24 mouse cellular contexts compared by ENCODE assay signal in genomic region chr4:87957852-87958251, GRCm38 (mm10).
DNase-seq lines count a peak whose midpoint lies in the region; ATAC-seq and TF ChIP-seq lines count a peak whose summit lies in the region.
"Had no signal": no experiment of that assay in that cellular context is flagged by ENCODE, and none has a peak within 500 bp of the region (broad histone marks: within the 10 kb centered on the region; RNA-seq: fewer than 3 reads in every experiment).

No protein-coding gene starts in this region.

- DNase-seq in liver, embryonic 14.5 days (ENCODE audit: low read depth in 3 of 3, low spot score in 3 of 3): no peak
- no peak for DNase-seq in liver, postnatal 0 days
- DNase-seq in MEL (ENCODE audit: low read depth, low spot score): peak; percentile 23
- DNase-seq in cerebellum, adult 9-11 months: no peak
- DNase-seq in urinary bladder, postnatal 14 days (ENCODE audit: low spot score): no peak
- DNase-seq: adrenal gland, adult 8-10 months; adrenal gland, postnatal 14 days; adrenal gland, postnatal 36 days; cerebellum, adult 11-12 months; cerebellum, adult 2 months; cerebellum, adult 9-10 months; cerebellum, postnatal 14 days; cerebellum, postnatal 36 days; embryo, embryonic 11 days had no signal

- no peaks in the 10 kb centered on the region for H3K9me3 ChIP-seq in liver, embryonic 14.5 days (ENCODE audit: control insufficient read depth, low read length)
- H3K9me3 ChIP-seq in liver, postnatal 0 days (ENCODE audit: low read length): no peaks in the 10 kb centered on the region
- no peaks in the 10 kb centered on the region for H3K9me3 ChIP-seq in MEL (replicated peaks; ENCODE audit: insufficient read depth, low read length)
- H3K9me3 ChIP-seq: embryonic facial prominence, embryonic 13.5 days; embryonic facial prominence, embryonic 15.5 days; forebrain, embryonic 10.5 days; forebrain, embryonic 12.5 days had no signal

- H3K4me2 ChIP-seq in liver, embryonic 14.5 days (ENCODE audit: low read depth): no peak overlapping the region
- no peak overlapping the region for H3K4me2 ChIP-seq in liver, postnatal 0 days (ENCODE audit: low read depth, low read length)
- H3K4me2 ChIP-seq: embryonic facial prominence, embryonic 13.5 days; embryonic facial prominence, embryonic 15.5 days; forebrain, embryonic 12.5 days had no signal

- H3K27ac ChIP-seq in liver, embryonic 14.5 days: no peak overlapping the region
- H3K27ac ChIP-seq in liver, postnatal 0 days (ENCODE audit: low read depth): no peak overlapping the region
- H3K27ac ChIP-seq in MEL (ENCODE audit: control insufficient read depth, low read depth, low read length): no peak overlapping the region
- H3K27ac ChIP-seq: embryonic facial prominence, embryonic 13.5 days; embryonic facial prominence, embryonic 15.5 days; forebrain, embryonic 10.5 days; forebrain, embryonic 12.5 days had no signal

- no peaks in the 10 kb centered on the region for H3K36me3 ChIP-seq in liver, embryonic 14.5 days (replicated peaks; ENCODE audit: control insufficient read depth, insufficient read depth, low read depth)
- H3K36me3 ChIP-seq in liver, postnatal 0 days (replicated peaks; ENCODE audit: insufficient read depth, low read length): no peaks in the 10 kb centered on the region
- H3K36me3 ChIP-seq in MEL (ENCODE audit: control insufficient read depth in 1 of 2, insufficient read depth in 2 of 2, low read length in 2 of 2): peaks cover 0 to 9% of the 10 kb centered on the region in 2 experiments; a peak in 2 of 4 replicates
- H3K36me3 ChIP-seq: embryonic facial prominence, embryonic 13.5 days; embryonic facial prominence, embryonic 15.5 days; forebrain, embryonic 10.5 days; forebrain, embryonic 12.5 days had no signal

- no peaks in the 10 kb centered on the region for H3K27me3 ChIP-seq in liver, embryonic 14.5 days (ENCODE audit: control insufficient read depth, insufficient read depth, low read length)
- no peaks in the 10 kb centered on the region for H3K27me3 ChIP-seq in liver, postnatal 0 days (ENCODE audit: insufficient read depth, low read length)
- H3K27me3 ChIP-seq in MEL (ENCODE audit: control insufficient read depth in 1 of 2, insufficient read depth in 2 of 2, low read length in 2 of 2): no peaks in the 10 kb centered on the region
- H3K27me3 ChIP-seq: embryonic facial prominence, embryonic 13.5 days; embryonic facial prominence, embryonic 15.5 days; forebrain, embryonic 12.5 days; Patski had no signal

- no peak for TF ChIP-seq RAD21 in MEL (IDR thresholded peaks at IDR 0.05; ENCODE audit: low read depth, low read length)

- no peaks in the 10 kb centered on the region for H3K4me1 ChIP-seq in liver, embryonic 14.5 days (replicated peaks; ENCODE audit: control insufficient read depth in 2 of 2, insufficient read depth in 2 of 2, low read length in 1 of 2)
- no peaks in the 10 kb centered on the region for H3K4me1 ChIP-seq in liver, postnatal 0 days (ENCODE audit: insufficient read depth)
- peaks cover 5 to 8% of the 10 kb centered on the region in 2 experiments for H3K4me1 ChIP-seq in MEL (ENCODE audit: control insufficient read depth in 1 of 2, insufficient read depth in 2 of 2, low read length in 2 of 2)

- no peak for TF ChIP-seq CTCF in liver, embryonic 14.5 days (IDR thresholded peaks at IDR 0.05; ENCODE audit: low read depth)
- no peak for TF ChIP-seq CTCF in liver, postnatal 0 days (IDR thresholded peaks at IDR 0.05; ENCODE audit: low read depth)
- no peak for TF ChIP-seq CTCF in MEL (IDR thresholded peaks at IDR 0.05 in 2 of 3, conservative IDR thresholded peaks at IDR 0.05 in 1 of 3; ENCODE audit: control insufficient read depth in 1 of 3, insufficient read depth in 1 of 3, low read depth in 2 of 3, low read length in 3 of 3, poor library complexity in 1 of 3, severe bottlenecking in 1 of 3)

- TF ChIP-seq EP300 in liver, embryonic 14.5 days (IDR thresholded peaks at IDR 0.05; ENCODE audit: low read depth): no peak
- no peak for TF ChIP-seq EP300 in liver, postnatal 0 days (IDR thresholded peaks at IDR 0.05; ENCODE audit: low read depth)
- TF ChIP-seq EP300 in MEL (IDR thresholded peaks at IDR 0.05; ENCODE audit: low read depth in 1 of 2, low read length in 2 of 2): no peak; a peak in 1 of 4 replicates

- whole genome bisulfite sequencing in liver, embryonic 14.5 days (ENCODE audit: insufficient replicate concordance): 52% methylated on average over 3 of the region's 3 CpGs
- WGBS in liver, postnatal 0 days (ENCODE audit: insufficient replicate concordance): 70% methylated on average over 3 of the region's 3 CpGs

- no peak overlapping the region for H3K4me3 ChIP-seq in liver, embryonic 14.5 days (ENCODE audit: insufficient read depth in 1 of 2, low read depth in 2 of 2, low read length in 2 of 2)
- H3K4me3 ChIP-seq in liver, postnatal 0 days (ENCODE audit: low read depth, low read length): no peak overlapping the region
- no peak overlapping the region for H3K4me3 ChIP-seq in MEL (ENCODE audit: control insufficient read depth in 1 of 2, insufficient read depth in 1 of 2, low read depth in 2 of 2, low read length in 2 of 2)
- H3K4me3 ChIP-seq: embryonic facial prominence, embryonic 13.5 days; embryonic facial prominence, embryonic 15.5 days; erythroblast, embryonic 14.5 days; forebrain, embryonic 10.5 days; forebrain, embryonic 12.5 days had no signal

- ATAC-seq in liver, embryonic 14.5 days (ENCODE audit: insufficient read depth): 0 out of 2 replicates have a peak, but pooled peaks have one; percentile 31
- no peak for ATAC-seq in liver, postnatal 0 days
- ATAC-seq in megakaryocyte progenitor cell, adult 5-6 weeks (replicated peaks; ENCODE audit: poor library complexity): 0 out of 2 replicates have a peak, but pooled peaks have one; percentile 19
- ATAC-seq: activated CD4-positive, CD25-positive, alpha-beta regulatory T cell, adult 4 months; forebrain, embryonic 14.5 days; forebrain, embryonic 16.5 days; Patski had no signal

- H3K9ac ChIP-seq in liver, embryonic 14.5 days (replicated peaks): no peak overlapping the region
- H3K9ac ChIP-seq in liver, postnatal 0 days (replicated peaks): no peak overlapping the region
- no peak overlapping the region for H3K9ac ChIP-seq in MEL (ENCODE audit: control insufficient read depth, low read depth, low read length, poor library complexity, severe bottlenecking)
- H3K9ac ChIP-seq: embryonic facial prominence, embryonic 13.5 days; embryonic facial prominence, embryonic 15.5 days; forebrain, embryonic 12.5 days had no signal

- no peak for TF ChIP-seq POLR2A in MEL (IDR thresholded peaks at IDR 0.05; ENCODE audit: control insufficient read depth in 1 of 2, insufficient read depth in 1 of 2, low read depth in 1 of 2, low read length in 2 of 2, poor library complexity in 1 of 2)

- H3K79me2 ChIP-seq in MEL (ENCODE audit: control insufficient read depth, insufficient read depth, low read length, poor library complexity): no peaks in the 10 kb centered on the region

TF ChIP-seq in MEL, 35 proteins besides CTCF, POLR2A, EP300 and RAD21:
- TF ChIP-seq ETS1 (IDR thresholded peaks at IDR 0.05; ENCODE audit: low read depth, low read length) (peak; percentile 35; the same call in 1 of the 2 replicates), RCOR1 (IDR thresholded peaks at IDR 0.05; ENCODE audit: low read depth, low read length) (no peak), TCF12 (IDR thresholded peaks at IDR 0.05; ENCODE audit: low read depth, low read length) (0 out of 2 replicates have a peak, but pooled peaks have one; percentile 18), MXI1 (IDR thresholded peaks at IDR 0.05; ENCODE audit: low read depth, low read length) (0 out of 2 replicates have a peak, but pooled peaks have one; percentile 23)
